Mouse (Mus musculus) liver, embryonic 14.5 days (tissue): ENCODE measurements around the gene Sh3rf1.

Experiments
- CTCF ChIP-seq: IDR thresholded peaks from 2 replicates; pipeline ENCODE4 v1.5.1; 2016; ENCODE audit warnings: antibody characterized with exemption, low read depth, control low read depth
- EP300 ChIP-seq: IDR thresholded peaks from 2 replicates; pipeline ENCODE4 v1.6.1; 2016; ENCODE audit warnings: antibody characterized with exemption, low read depth

- TF ChIP-seq CTCF: peak; percentile 39
- no peak for TF ChIP-seq EP300
Observed at GRCm38 (mm10) chr8:61244157-61244556, 20.5 kb downstream of the Sh3rf1 start.
